Mouse (Mus musculus) embryonic facial prominence, embryonic 14.5 days (tissue): ENCODE data around the gene Rab27a. TPM values are rescaled to one million over a fixed set of nuclear protein-coding genes. Genes with fewer than 3 reads are reported as not detected.

Source experiments
- ATAC-seq: fragments of 200-750 bp; cut with Nextera tagmentation; 2 replicates; pipeline ENCODE4 v1.8.0; 2017; ENCODE audit warnings: low read depth, moderate number of reproducible peaks, moderate TSS enrichment
- DNase-seq: peaks from one replicate; pipeline ENCODE4 v3.0.0-alpha.2; 2015; ENCODE audit warnings: low spot score
- H3K27ac ChIP-seq: fragments of 300-500 bp; sonication (generic); replicated peaks from 2 replicates; pipeline ENCODE4 v1.5.1; 2014; ENCODE audit warnings: low read depth, mild to moderate bottlenecking, low read length, moderate library complexity
- H3K27me3 ChIP-seq: fragments of 300-500 bp; sonication (generic); replicated peaks from 2 replicates; pipeline ENCODE4 v1.6.1; 2014; ENCODE audit warnings: low read length; ENCODE audit not compliant: control insufficient read depth, insufficient read depth
- H3K36me3 ChIP-seq: fragments of 300-500 bp; sonication (generic); 2 replicates; pipeline ENCODE4 v1.6.1; 2014; ENCODE audit warnings: low read length, mixed read lengths; ENCODE audit not compliant: control insufficient read depth, insufficient read depth
- H3K4me1 ChIP-seq: fragments of 300-500 bp; sonication (generic); 2 replicates; pipeline ENCODE4 v1.6.1; 2014; ENCODE audit warnings: antibody characterized with exemption, low read length; ENCODE audit not compliant: control insufficient read depth, insufficient read depth
- H3K4me2 ChIP-seq: fragments of 300-500 bp; sonication (generic); 2 replicates; pipeline ENCODE4 v1.6.1; 2014; ENCODE audit warnings: low read depth, mild to moderate bottlenecking, low read length, moderate library complexity, mixed read lengths
- H3K4me3 ChIP-seq: fragments of 300-500 bp; sonication (generic); 2 replicates; pipeline ENCODE4 v1.5.1; 2014; ENCODE audit warnings: low read depth, mild to moderate bottlenecking, low read length
- H3K9ac ChIP-seq: fragments of 300-500 bp; sonication (generic); 2 replicates; pipeline ENCODE4 v1.6.1; 2014; ENCODE audit warnings: low read depth, mild to moderate bottlenecking, low read length, moderate library complexity, mixed read lengths
- H3K9me3 ChIP-seq: fragments of 300-500 bp; sonication (generic); 2 replicates; pipeline ENCODE4 v1.6.1; 2016; ENCODE audit warnings: low read length; ENCODE audit not compliant: control insufficient read depth
- WGBS: fragments of 180-500 bp; shearing (Covaris S2); extraction: QIAGEN DNeasy Blood & Tissue Kit; methylation state at CpG from one replicate; pipeline ENCODE4 v1.1.7; 2014; 5-methylcytosine and 5-hydroxymethylcytosine counted together
- microRNA-seq: library from miRNA; unstranded; fragments of <30 nt; microRNA quantifications from one replicate; pipeline ENCODE4, GENCODE M21; 2016; ENCODE audit warnings: borderline number of aligned reads
- polyA plus RNA-seq: library from polyadenylated mRNA; unstranded; fragments of >200 nt; fragmentation: Nextera tagmentation; extraction: Ambion mirVana; gene quantifications from 2 replicates; pipeline ENCODE4 v1.2.1, GENCODE M21; 2014

Gene Rab27a
- polyA plus RNA-seq, 1 experiment from 2014 or later, result 2.1 TPM

DNA sequence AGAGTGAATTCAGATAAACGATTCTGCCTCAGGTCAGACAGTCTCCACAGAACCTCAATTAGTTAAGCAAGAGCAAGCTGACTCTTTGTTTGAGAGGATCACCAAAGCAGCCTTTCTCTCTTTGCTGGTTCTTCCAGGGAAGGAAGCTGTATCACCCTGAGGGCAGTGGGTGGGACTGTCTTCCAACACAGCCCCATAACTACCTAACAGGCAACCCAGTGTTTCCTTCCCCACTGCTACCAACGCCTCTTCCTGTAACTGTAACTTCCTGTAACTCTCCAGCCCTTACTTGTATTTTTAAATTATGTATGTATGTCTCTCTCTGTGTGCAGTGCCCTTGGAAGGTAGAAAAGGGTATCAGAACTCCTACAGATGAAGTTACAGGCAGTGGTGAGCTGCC lies 82.8 kb downstream of the Rab27a start:
- ATAC-seq (no peak), DNase-seq (no peak)
- 54% methylated on average over 2 of the region's 2 CpGs for WGBS
- Histone ChIP-seq H3K4me3 (no peak overlapping the region), H3K9me3 (no peaks in the 10 kb centered on the region), H3K9ac (no peak overlapping the region), H3K36me3 (peaks cover 71% of the 10 kb centered on the region), H3K27me3 (no peaks in the 10 kb centered on the region), H3K27ac (no peak overlapping the region), H3K4me2 (no peak overlapping the region), H3K4me1 (no peaks in the 10 kb centered on the region)

DNA sequence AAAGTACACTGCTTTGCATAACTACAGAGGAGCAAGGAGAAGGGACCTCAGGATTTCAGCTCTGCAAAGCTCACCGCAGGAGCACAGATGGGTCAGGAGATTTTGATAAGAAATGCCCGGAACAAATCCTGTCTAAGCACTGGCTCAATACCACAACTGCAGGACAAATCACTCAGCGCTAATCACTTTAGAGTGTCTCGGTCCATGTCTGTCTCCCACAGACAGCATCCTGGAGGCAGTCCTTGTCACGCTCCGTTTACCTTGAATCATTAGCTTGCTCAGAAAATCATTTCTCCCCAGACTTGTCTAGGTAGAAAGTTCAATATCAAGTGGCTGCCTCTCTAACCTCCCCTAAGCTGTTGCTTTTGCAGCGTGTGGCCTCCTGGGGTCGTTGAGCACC lies 85.2 kb downstream of the Rab27a start:
- Histone ChIP-seq H3K4me2 (no peak overlapping the region), H3K27me3 (no peaks in the 10 kb centered on the region), H3K4me1 (no peaks in the 10 kb centered on the region), H3K27ac (no peak overlapping the region), H3K4me3 (no peak overlapping the region), H3K9me3 (no peaks in the 10 kb centered on the region), H3K9ac (no peak overlapping the region), H3K36me3 (peaks cover 55% of the 10 kb centered on the region)
- WGBS, result 80% methylated on average over 8 of the region's 8 CpGs
- DNase-seq (no peak), ATAC-seq (no peak)

DNA sequence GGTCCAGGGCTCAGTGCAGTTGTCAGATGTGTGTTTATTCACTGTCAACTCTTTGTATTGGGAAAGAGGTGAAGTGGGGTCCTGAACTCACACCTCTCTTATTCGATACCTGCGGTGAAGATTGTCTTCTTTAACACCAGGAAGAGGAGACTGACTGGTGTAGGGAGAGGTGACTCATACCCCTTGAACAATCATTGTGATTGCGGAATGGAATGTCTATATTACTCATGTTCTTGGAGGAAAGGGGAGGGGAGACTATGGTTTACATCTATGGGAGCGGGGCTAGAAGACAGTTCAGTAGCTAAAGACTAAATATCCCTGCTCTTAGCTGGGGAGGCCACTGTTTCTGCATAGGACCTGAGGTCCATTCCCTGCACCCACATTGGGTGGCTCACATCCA lies 85.9 kb downstream of the Rab27a start:
- no peak for ATAC-seq
- no peak for DNase-seq
- Histone ChIP-seq H3K4me2 (no peak overlapping the region), H3K27me3 (no peaks in the 10 kb centered on the region), H3K36me3 (peaks cover 49% of the 10 kb centered on the region), H3K4me3 (no peak overlapping the region), H3K9me3 (no peaks in the 10 kb centered on the region), H3K4me1 (no peaks in the 10 kb centered on the region), H3K27ac (no peak overlapping the region), H3K9ac (no peak overlapping the region)
- WGBS, result 85% methylated on average over 4 of the region's 4 CpGs

DNA sequence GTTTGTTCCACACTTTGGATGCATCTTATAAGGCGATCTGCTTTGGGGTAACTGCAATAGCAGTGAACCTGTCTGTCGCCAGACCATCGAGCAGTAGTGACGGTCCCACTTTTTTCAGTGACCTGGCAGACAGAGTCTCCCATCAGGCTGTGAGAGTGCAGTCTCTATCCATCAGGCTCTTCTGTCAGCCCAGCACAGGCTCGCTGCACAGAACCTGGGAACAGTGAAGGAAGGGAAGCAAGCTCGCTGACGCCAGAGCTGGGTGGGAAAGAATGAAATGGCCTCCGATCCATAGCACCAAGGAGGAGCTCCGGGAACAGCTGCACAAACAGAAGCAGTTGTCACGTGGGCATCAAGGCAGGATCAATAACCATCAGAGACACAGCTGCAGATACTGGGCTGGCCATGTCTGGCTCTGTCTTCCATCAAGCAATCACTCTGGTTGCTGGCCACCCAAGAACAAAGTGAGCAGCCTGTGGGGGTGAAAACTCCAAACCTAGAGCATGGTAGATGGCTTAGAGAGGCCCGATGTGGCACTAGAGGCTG lies 92.8 kb downstream of the Rab27a start:
- DNase-seq (no peak), ATAC-seq (no peak)
- no peak overlapping the region for H3K4me2 ChIP-seq
- no peaks in the 10 kb centered on the region for H3K36me3 ChIP-seq
- H3K4me1 ChIP-seq, result no peaks in the 10 kb centered on the region
- H3K9me3 ChIP-seq, result no peaks in the 10 kb centered on the region
- no peak overlapping the region for H3K27ac ChIP-seq
- H3K27me3 ChIP-seq, result no peaks in the 10 kb centered on the region
- H3K9ac ChIP-seq, result no peak overlapping the region
- no peak overlapping the region for H3K4me3 ChIP-seq
- WGBS, result 61% methylated on average over 11 of the region's 11 CpGs

Small RNAs within 50 kb of the gene (microRNA-seq; reads per million reads assigned to microRNA genes)
- not detected for gene Gm27353

Other genes starting within 250 kb of the Rab27a start
- 1.3 and 1.4 TPM in 2 replicates for gene Prtg, start 238.0 kb upstream of the Rab27a start, polyA plus RNA-seq
- 7.1 and 7.9 TPM in 2 replicates for gene Pygo1, start 119.2 kb upstream of the Rab27a start, polyA plus RNA-seq
- gene Dyx1c1, start 86.1 kb upstream of the Rab27a start, polyA plus RNA-seq, result 2.0 and 2.1 TPM in 2 replicates
- gene Gm44503, start 86.0 kb upstream of the Rab27a start, polyA plus RNA-seq, result not detected in 2 replicates
- 15.0 and 21.2 TPM in 2 replicates for gene Ccpg1os, start 59.5 kb upstream of the Rab27a start, polyA plus RNA-seq
- 33.3 and 38.3 TPM in 2 replicates for gene Ccpg1, start 59.4 kb upstream of the Rab27a start, polyA plus RNA-seq
- 11.5 and 14.6 TPM in 2 replicates for gene Pigb, start 4.5 kb upstream of the Rab27a start, polyA plus RNA-seq
- 0.10 TPM in 1 of 2 replicates, not detected in the other for gene Khdc3, start 57.0 kb downstream of the Rab27a start, polyA plus RNA-seq
- gene Gm20509, start 57.6 kb downstream of the Rab27a start, polyA plus RNA-seq, result not detected in 2 replicates
- 105 and 119 TPM in 2 replicates for gene Rsl24d1, start 68.6 kb downstream of the Rab27a start, polyA plus RNA-seq